8 mouse cellular contexts compared by ENCODE assay signal in genomic region chr11:101448899-101449298, GRCm38 (mm10). TPM values are rescaled to one million over a fixed set of nuclear protein-coding genes. Genes with fewer than 3 reads are reported as not detected.
DNase-seq lines count a peak whose midpoint lies in the region; ATAC-seq and TF ChIP-seq lines count a peak whose summit lies in the region.
"Had no signal": no experiment of that assay in that cellular context is flagged by ENCODE, and none has a peak within 500 bp of the region (broad histone marks: within the 10 kb centered on the region; RNA-seq: fewer than 3 reads in every experiment).

No protein-coding gene starts in this region.

- no peak for TF ChIP-seq CTCF in lung, embryonic 14.5 days (IDR thresholded peaks at IDR 0.05; ENCODE audit: low read depth)
- no peak for TF ChIP-seq CTCF in cortical plate, adult 2 months (IDR thresholded peaks at IDR 0.05; ENCODE audit: extremely low read depth, insufficient read depth, low read length)
- no peak for TF ChIP-seq CTCF in small intestine, adult 2 months (IDR thresholded peaks at IDR 0.05; ENCODE audit: extremely low read depth, insufficient read length, insufficient replicate concordance, low read depth, low read length)

- no peak for DNase-seq in lung, embryonic 14.5 days
- no peak for DNase-seq in lung, postnatal 4 days
- DNase-seq in adrenal gland, postnatal 25 days = no peak
- no peak for DNase-seq in embryo, embryonic 10.5 days (ENCODE audit: low spot score)
- DNase-seq: cerebellum, adult 18-20 months had no signal

- H3K27me3 ChIP-seq in lung, embryonic 14.5 days (ENCODE audit: insufficient read depth, low read length) = no peaks in the 10 kb centered on the region
- no peaks in the 10 kb centered on the region for H3K27me3 ChIP-seq in limb, embryonic 13.5 days
- no peaks in the 10 kb centered on the region for H3K27me3 ChIP-seq in small intestine, adult 2 months (ENCODE audit: control insufficient read depth, insufficient read depth, low read length)

- peaks cover 23% of the 10 kb centered on the region for H3K36me3 ChIP-seq in lung, embryonic 14.5 days (ENCODE audit: insufficient read depth)
- H3K36me3 ChIP-seq in limb, embryonic 13.5 days = peaks cover 21% of the 10 kb centered on the region
- peaks cover 20% of the 10 kb centered on the region for H3K36me3 ChIP-seq in small intestine, adult 2 months (ENCODE audit: control insufficient read depth, insufficient read depth, low read length)

- WGBS in lung, embryonic 14.5 days = 75% methylated on average over 4 of the region's 4 CpGs
- 87% methylated on average over 4 of the region's 4 CpGs for WGBS in limb, embryonic 13.5 days
- WGBS in small intestine, adult 2 months = 6% methylated on average over 4 of the region's 4 CpGs

- peak overlapping the region; percentile 59 for H3K4me2 ChIP-seq in lung, embryonic 14.5 days
- H3K4me2 ChIP-seq in limb, embryonic 13.5 days (replicated peaks) = peak overlapping the region; percentile 60

- no peak for TF ChIP-seq POLR2A in cortical plate, adult 2 months (IDR thresholded peaks at IDR 0.05; ENCODE audit: extremely low read depth, insufficient read depth, low read length)
- TF ChIP-seq POLR2A in small intestine, adult 2 months (IDR thresholded peaks at IDR 0.05; ENCODE audit: low read depth, low read length) = no peak

- H3K9ac ChIP-seq in lung, embryonic 14.5 days = no peak overlapping the region
- peak overlapping the region; percentile 62 for H3K9ac ChIP-seq in limb, embryonic 13.5 days

- no peaks in the 10 kb centered on the region for H3K9me3 ChIP-seq in lung, embryonic 14.5 days (ENCODE audit: low read depth, low read length)
- H3K9me3 ChIP-seq in limb, embryonic 13.5 days = no peaks in the 10 kb centered on the region

- H3K4me3 ChIP-seq in lung, embryonic 14.5 days (ENCODE audit: low read depth, low read length) = peak overlapping the region; percentile 42
- peak overlapping the region; percentile 36; the same call in 1 of the 2 replicates for H3K4me3 ChIP-seq in cortical plate, adult 2 months (ENCODE audit: insufficient read depth, low read length)
- H3K4me3 ChIP-seq in limb, embryonic 13.5 days = peak overlapping the region; percentile 42
- peak overlapping the region; percentile 86 for H3K4me3 ChIP-seq in small intestine, adult 2 months (ENCODE audit: low read depth, low read length)

- no peak for ATAC-seq in lung, embryonic 14.5 days (ENCODE audit: insufficient read depth)
- no peak; the same call in 1 of the 2 replicates for ATAC-seq in limb, embryonic 13.5 days (ENCODE audit: low FRiP score, low read depth)

- no peaks in the 10 kb centered on the region for H3K4me1 ChIP-seq in lung, embryonic 14.5 days (ENCODE audit: insufficient read depth)
- no peaks in the 10 kb centered on the region; the same call in 1 of the 2 replicates for H3K4me1 ChIP-seq in cortical plate, adult 2 months (ENCODE audit: control insufficient read depth, insufficient read depth, low read length)
- peaks cover 23% of the 10 kb centered on the region for H3K4me1 ChIP-seq in limb, embryonic 13.5 days
- H3K4me1 ChIP-seq in small intestine, adult 2 months (ENCODE audit: control insufficient read depth, insufficient read depth, insufficient read length, low read length) = peaks cover 14% of the 10 kb centered on the region; the same call in 1 of the 2 replicates

- H3K27ac ChIP-seq in lung, embryonic 14.5 days (ENCODE audit: low read depth) = no peak overlapping the region
- no peak overlapping the region for H3K27ac ChIP-seq in cortical plate, adult 2 months (ENCODE audit: insufficient read depth, low read length)
- H3K27ac ChIP-seq in limb, embryonic 13.5 days = no peak overlapping the region
- H3K27ac ChIP-seq in small intestine, adult 2 months (ENCODE audit: insufficient read depth, low read depth, low read length) = peak overlapping the region; percentile 97

RNA-seq across cellular contexts. Expression of gene Ifi35, which starts 0.7 kb away (rescaled TPM):
- 11.4 and 12.1 TPM in 2 replicates for polyA plus RNA-seq in lung, embryonic 14.5 days (2014; fragmentation: Nextera tagmentation; extraction: Ambion mirVana)
- polyA plus RNA-seq in cortical plate, adult 2 months (2012; rRNA removed) = 6.8 and 7.3 TPM in 2 replicates
- polyA plus RNA-seq in limb, embryonic 13.5 days (2015; fragmentation: Nextera tagmentation; extraction: Ambion mirVana) = 8.3 and 9.5 TPM in 2 replicates
- polyA plus RNA-seq in small intestine, adult 2 months (2012; rRNA removed) = 44.3 and 123 TPM in 2 replicates
- 33.5 and 39.5 TPM in 2 replicates for total RNA-seq in adrenal gland, postnatal 25 days (2021)

RNA-seq across cellular contexts. Expression of gene Rpl27, which starts 6.8 kb away (rescaled TPM):
- 421 and 428 TPM in 2 replicates for polyA plus RNA-seq in lung, embryonic 14.5 days (2014; fragmentation: Nextera tagmentation; extraction: Ambion mirVana)
- 397 and 424 TPM in 2 replicates for polyA plus RNA-seq in cortical plate, adult 2 months (2012; rRNA removed)
- polyA plus RNA-seq in limb, embryonic 13.5 days (2015; fragmentation: Nextera tagmentation; extraction: Ambion mirVana) = 328 and 347 TPM in 2 replicates
- polyA plus RNA-seq in small intestine, adult 2 months (2012; rRNA removed) = 178 and 244 TPM in 2 replicates
- total RNA-seq in adrenal gland, postnatal 25 days (2021) = 74.2 and 91.6 TPM in 2 replicates

RNA-seq across cellular contexts. Expression of gene Rnd2, which starts 15.9 kb away (rescaled TPM):
- 4.7 and 5.6 TPM in 2 replicates for polyA plus RNA-seq in lung, embryonic 14.5 days (2014; fragmentation: Nextera tagmentation; extraction: Ambion mirVana)
- polyA plus RNA-seq in cortical plate, adult 2 months (2012; rRNA removed) = 162 and 179 TPM in 2 replicates
- polyA plus RNA-seq in limb, embryonic 13.5 days (2015; fragmentation: Nextera tagmentation; extraction: Ambion mirVana) = 10.0 and 12.0 TPM in 2 replicates
- polyA plus RNA-seq in small intestine, adult 2 months (2012; rRNA removed) = 18.5 and 28.1 TPM in 2 replicates
- total RNA-seq in adrenal gland, postnatal 25 days (2021) = 8.1 and 11.1 TPM in 2 replicates

RNA-seq across cellular contexts. Expression of gene Vat1, which starts 17.1 kb away (rescaled TPM):
- polyA plus RNA-seq in lung, embryonic 14.5 days (2014; fragmentation: Nextera tagmentation; extraction: Ambion mirVana) = 36.3 and 38.2 TPM in 2 replicates
- polyA plus RNA-seq in cortical plate, adult 2 months (2012; rRNA removed) = 27.6 and 33.5 TPM in 2 replicates
- 35.7 and 39.7 TPM in 2 replicates for polyA plus RNA-seq in limb, embryonic 13.5 days (2015; fragmentation: Nextera tagmentation; extraction: Ambion mirVana)
- polyA plus RNA-seq in small intestine, adult 2 months (2012; rRNA removed) = 92.5 and 272 TPM in 2 replicates
- total RNA-seq in adrenal gland, postnatal 25 days (2021) = 104 and 112 TPM in 2 replicates

RNA-seq across cellular contexts. Expression of gene Ptges3l, which starts 23.8 kb away (rescaled TPM):
- polyA plus RNA-seq in lung, embryonic 14.5 days (2014; fragmentation: Nextera tagmentation; extraction: Ambion mirVana) = 9.3 and 11.5 TPM in 2 replicates
- 7.5 and 7.7 TPM in 2 replicates for polyA plus RNA-seq in cortical plate, adult 2 months (2012; rRNA removed)
- 15.3 and 15.7 TPM in 2 replicates for polyA plus RNA-seq in limb, embryonic 13.5 days (2015; fragmentation: Nextera tagmentation; extraction: Ambion mirVana)
- polyA plus RNA-seq in small intestine, adult 2 months (2012; rRNA removed) = 0.51 and 0.89 TPM in 2 replicates
- total RNA-seq in adrenal gland, postnatal 25 days (2021) = 3.2 and 3.9 TPM in 2 replicates

Comparison
In these comparisons a context has a peak if more than half of its experiments do, and no peak if none do; other contexts are left out.
1. H3K4me3 ChIP-seq: peak in every context shown above with its lines; median percentile 86 in small intestine, adult 2 months; 42 in lung, embryonic 14.5 days; 42 in limb, embryonic 13.5 days; 36 in cortical plate, adult 2 months.